Mouse (Mus musculus): ENCODE measurements around the gene Osbp2. TPM values are rescaled to one million over a fixed set of nuclear protein-coding genes. Genes with fewer than 3 reads are reported as not detected.

Gene Osbp2
- polyA plus RNA-seq, 1 experiment: 1.3 TPM

GRCm38 (mm10) chr11:3802057-3802456 is 61.6 kb downstream of the Osbp2 start:
- Histone ChIP-seq H3K27me3 (ENCODE audit: control insufficient read depth, insufficient read depth, insufficient read length) (peaks cover 6% of the 10 kb centered on the region), H3K36me3 (ENCODE audit: control insufficient read depth, insufficient read depth) (no peaks in the 10 kb centered on the region), H3K4me2 (ENCODE audit: low read depth) (no peak overlapping the region), H3ac (ENCODE audit: control insufficient read depth, insufficient read length) (no peak overlapping the region), H3K4me3 (no peak overlapping the region), H3K79me2 (ENCODE audit: control insufficient read depth, insufficient read depth) (no peaks in the 10 kb centered on the region)
- TF ChIP-seq TCF12 (IDR thresholded peaks at IDR 0.05; ENCODE audit: insufficient read depth, poor library complexity, severe bottlenecking) (no peak), MYOD1 (IDR thresholded peaks at IDR 0.05; ENCODE audit: control insufficient read depth in 1 of 3, insufficient read length in 2 of 3, low read depth in 2 of 3) (no peak), CEBPB (IDR thresholded peaks at IDR 0.05; ENCODE audit: insufficient read depth, poor library complexity, severe bottlenecking) (no peak), REST (IDR thresholded peaks at IDR 0.05; ENCODE audit: insufficient read depth, insufficient read length) (no peak), POLR2A (IDR thresholded peaks at IDR 0.05; ENCODE audit: insufficient read length, low read depth) (no peak), MAX (IDR thresholded peaks at IDR 0.05; ENCODE audit: low read depth) (no peak), POLR2AphosphoS2 (IDR thresholded peaks at IDR 0.05; ENCODE audit: insufficient read length, low read depth) (no peak), SRF (IDR thresholded peaks at IDR 0.05; ENCODE audit: control insufficient read depth, insufficient read length, low read depth) (no peak), MYOG (IDR thresholded peaks at IDR 0.05; ENCODE audit: control insufficient read depth in 1 of 3, insufficient read depth in 1 of 3, insufficient read length in 2 of 3, low read depth in 2 of 3) (no peak), TCF3 (IDR thresholded peaks at IDR 0.05; ENCODE audit: insufficient read length, low read depth) (no peak), USF1 (IDR thresholded peaks at IDR 0.05; ENCODE audit: low read depth) (no peak), E2F4 (IDR thresholded peaks at IDR 0.05; ENCODE audit: insufficient read depth) (no peak)

GRCm38 (mm10) chr11:3797631-3798215 is 66.0 kb downstream of the Osbp2 start:
- no peak for TF ChIP-seq TCF12 (IDR thresholded peaks at IDR 0.05; ENCODE audit: insufficient read depth, poor library complexity, severe bottlenecking)
- TF ChIP-seq REST (IDR thresholded peaks at IDR 0.05; ENCODE audit: insufficient read depth, insufficient read length): no peak
- no peak for TF ChIP-seq E2F4 (IDR thresholded peaks at IDR 0.05; ENCODE audit: insufficient read depth)
- Histone ChIP-seq H3ac (ENCODE audit: control insufficient read depth, insufficient read length) (no peak overlapping the region), H3K4me2 (ENCODE audit: low read depth) (no peak overlapping the region), H3K36me3 (ENCODE audit: control insufficient read depth, insufficient read depth) (no peaks in the 10 kb centered on the region), H3K4me3 (no peak overlapping the region), H3K79me2 (ENCODE audit: control insufficient read depth, insufficient read depth) (no peaks in the 10 kb centered on the region), H3K27me3 (ENCODE audit: control insufficient read depth, insufficient read depth, insufficient read length) (peaks cover 6% of the 10 kb centered on the region)

GRCm38 (mm10) chr11:3790736-3791135 is 73.0 kb downstream of the Osbp2 start:
- Histone ChIP-seq H3K4me3 (no peak overlapping the region), H3K36me3 (ENCODE audit: control insufficient read depth, insufficient read depth) (no peaks in the 10 kb centered on the region), H3K4me2 (ENCODE audit: low read depth) (no peak overlapping the region), H3ac (ENCODE audit: control insufficient read depth, insufficient read length) (no peak overlapping the region), H3K27me3 (ENCODE audit: control insufficient read depth, insufficient read depth, insufficient read length) (peaks cover 6% of the 10 kb centered on the region), H3K79me2 (ENCODE audit: control insufficient read depth, insufficient read depth) (no peaks in the 10 kb centered on the region)
- TF ChIP-seq POLR2A (IDR thresholded peaks at IDR 0.05; ENCODE audit: insufficient read length, low read depth) (no peak), MAX (IDR thresholded peaks at IDR 0.05; ENCODE audit: low read depth) (no peak), TCF3 (IDR thresholded peaks at IDR 0.05; ENCODE audit: insufficient read length, low read depth) (no peak)

- H3K27me3 ChIP-seq (ENCODE audit: control insufficient read depth, insufficient read depth, insufficient read length): peaks cover 6% of the 10 kb centered on the region
- no peak overlapping the region for H3K4me2 ChIP-seq (ENCODE audit: low read depth)
- H3K36me3 ChIP-seq (ENCODE audit: control insufficient read depth, insufficient read depth): no peaks in the 10 kb centered on the region
- H3K4me3 ChIP-seq: no peak overlapping the region
- H3ac ChIP-seq (ENCODE audit: control insufficient read depth, insufficient read length): no peak overlapping the region
- H3K79me2 ChIP-seq (ENCODE audit: control insufficient read depth, insufficient read depth): no peaks in the 10 kb centered on the region
- TF ChIP-seq POLR2AphosphoS2 (IDR thresholded peaks at IDR 0.05; ENCODE audit: insufficient read length, low read depth): no peak
- no peak for TF ChIP-seq CEBPB (IDR thresholded peaks at IDR 0.05; ENCODE audit: insufficient read depth, poor library complexity, severe bottlenecking)
- TF ChIP-seq E2F4 (IDR thresholded peaks at IDR 0.05; ENCODE audit: insufficient read depth): no peak
- no peak for TF ChIP-seq USF1 (IDR thresholded peaks at IDR 0.05; ENCODE audit: low read depth)
- no peak for TF ChIP-seq MAX (IDR thresholded peaks at IDR 0.05; ENCODE audit: low read depth)
- TF ChIP-seq TCF12 (IDR thresholded peaks at IDR 0.05; ENCODE audit: insufficient read depth, poor library complexity, severe bottlenecking): no peak
- no peak for TF ChIP-seq REST (IDR thresholded peaks at IDR 0.05; ENCODE audit: insufficient read depth, insufficient read length)
- no peak for TF ChIP-seq SRF (IDR thresholded peaks at IDR 0.05; ENCODE audit: control insufficient read depth, insufficient read length, low read depth)
- no peak for TF ChIP-seq POLR2A (IDR thresholded peaks at IDR 0.05; ENCODE audit: insufficient read length, low read depth)
- no peak for TF ChIP-seq MYOG (IDR thresholded peaks at IDR 0.05; ENCODE audit: control insufficient read depth in 1 of 3, insufficient read depth in 1 of 3, insufficient read length in 2 of 3, low read depth in 2 of 3)
- TF ChIP-seq TCF3 (IDR thresholded peaks at IDR 0.05; ENCODE audit: insufficient read length, low read depth): no peak
- no peak for TF ChIP-seq MYOD1 (IDR thresholded peaks at IDR 0.05; ENCODE audit: control insufficient read depth in 1 of 3, insufficient read length in 2 of 3, low read depth in 2 of 3)
Observed at GRCm38 (mm10) chr11:3789919-3790318, 73.8 kb downstream of the Osbp2 start.

DNA sequence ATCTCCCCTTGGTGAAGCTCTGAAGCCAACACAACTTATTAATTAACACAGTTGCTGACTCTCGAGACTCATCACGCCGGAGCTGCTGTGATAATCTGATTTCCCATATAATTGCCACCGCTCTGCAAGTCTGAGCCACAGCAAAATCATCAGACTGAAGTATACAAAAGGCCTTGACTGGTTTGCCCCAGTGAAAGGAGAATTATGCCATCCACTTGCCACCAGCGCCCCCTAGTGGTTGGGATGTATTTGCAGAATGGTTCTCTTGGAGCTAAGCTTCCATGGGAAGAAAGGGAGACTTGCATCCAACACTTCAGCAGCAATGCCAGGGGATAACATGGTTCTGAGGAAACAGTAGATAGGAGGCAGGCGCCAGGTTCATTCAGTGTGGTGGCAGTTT is 77.1 kb downstream of the Osbp2 start:
- Histone ChIP-seq H3K4me2 (ENCODE audit: low read depth) (no peak overlapping the region), H3K79me2 (ENCODE audit: control insufficient read depth, insufficient read depth) (no peaks in the 10 kb centered on the region), H3K36me3 (ENCODE audit: control insufficient read depth, insufficient read depth) (no peaks in the 10 kb centered on the region), H3ac (ENCODE audit: control insufficient read depth, insufficient read length) (no peak overlapping the region), H3K4me3 (no peak overlapping the region), H3K27me3 (ENCODE audit: control insufficient read depth, insufficient read depth, insufficient read length) (peaks cover 6% of the 10 kb centered on the region)
- TF ChIP-seq POLR2AphosphoS2 (IDR thresholded peaks at IDR 0.05; ENCODE audit: insufficient read length, low read depth) (no peak), CEBPB (IDR thresholded peaks at IDR 0.05; ENCODE audit: insufficient read depth, poor library complexity, severe bottlenecking) (no peak)
